Mouse (Mus musculus) lung, postnatal 0 days (tissue): ENCODE results near the gene Cdca5.

Experiments
- CTCF ChIP-seq: IDR thresholded peaks from 2 replicates; pipeline ENCODE4 v1.5.1; 2016; ENCODE audit warnings: antibody characterized with exemption, mild to moderate bottlenecking
- EP300 ChIP-seq: IDR thresholded peaks from 2 replicates; pipeline ENCODE4 v1.6.1; 2016; ENCODE audit warnings: antibody characterized with exemption, mild to moderate bottlenecking, control low read depth

DNA sequence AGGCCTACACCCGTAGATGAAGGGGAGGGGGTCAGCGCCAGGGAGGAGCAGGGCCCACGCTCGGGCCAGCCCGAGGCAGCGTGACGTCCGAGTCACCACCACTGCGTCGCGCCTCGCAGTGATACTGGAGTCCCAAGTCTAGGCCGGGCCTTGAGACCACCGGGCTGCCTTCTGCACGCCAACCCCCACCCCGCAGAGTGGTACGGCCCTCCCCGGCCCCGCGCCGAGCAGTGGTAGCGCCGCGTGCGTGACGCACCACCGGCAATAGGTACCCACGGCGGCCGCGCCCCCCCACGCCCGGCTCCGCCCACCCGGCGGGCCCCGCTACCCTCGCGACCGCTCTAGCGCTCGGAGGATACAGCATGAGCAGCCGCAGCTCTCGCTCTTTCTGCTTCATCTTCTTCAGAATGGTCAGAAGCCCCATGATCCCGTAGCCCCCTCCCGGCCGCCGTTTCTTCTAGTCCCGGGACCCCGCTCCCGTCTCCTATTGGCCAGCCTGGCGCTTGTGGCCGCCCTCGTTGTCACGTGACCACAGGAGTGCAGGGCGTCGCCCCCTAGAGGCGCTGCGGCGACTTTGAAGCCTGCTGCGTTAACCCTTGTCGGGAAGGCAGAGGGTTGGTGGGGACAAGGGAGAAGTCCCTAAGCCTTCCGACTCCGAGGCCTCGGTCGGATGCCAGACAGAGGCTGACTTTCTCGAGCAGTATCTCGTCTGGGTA is 56.1 kb downstream of the Cdca5 start, which contains the start of gene Batf2:
- TF ChIP-seq CTCF (peak; percentile 84), EP300 (no peak)
